Mouse (Mus musculus) frontal cortex, postnatal 14 days (tissue): ENCODE measurements around the gene Wfdc21.

ENCODE experiments used
- DNase-seq, 2 experiments: peaks; one replicate each; pipeline ENCODE4 v3.0.0; 2022; ENCODE audit warnings: low spot score in 2 of 2

Gene Wfdc21

GRCm38 (mm10) chr11:83753581-83754181 lies 6.9 kb downstream of the Wfdc21 start, which contains the start of gene Heatr6:
Heatr6 (plus strand) TSS chr11:83753696.
- peak; percentile 79 to 82 for DNase-seq

- no peak for DNase-seq
Observed at GRCm38 (mm10) chr11:83754227-83754626, 7.5 kb downstream of the Wfdc21 start.

- no peak for DNase-seq
Observed at GRCm38 (mm10) chr11:83767306-83767705, 20.6 kb downstream of the Wfdc21 start.

- no peak for DNase-seq
Observed at GRCm38 (mm10) chr11:83768976-83769375, 22.2 kb downstream of the Wfdc21 start.

- no peak for DNase-seq
Observed at GRCm38 (mm10) chr11:83771014-83771413, 24.3 kb downstream of the Wfdc21 start.

- no peak for DNase-seq
Observed at GRCm38 (mm10) chr11:83772341-83772740, 25.6 kb downstream of the Wfdc21 start.

GRCm38 (mm10) chr11:83773691-83774090 lies 27.0 kb downstream of the Wfdc21 start:
- no peak for DNase-seq

- DNase-seq = no peak
Observed at GRCm38 (mm10) chr11:83774324-83774723, 27.6 kb downstream of the Wfdc21 start.

- DNase-seq = no peak
Observed at GRCm38 (mm10) chr11:83776798-83777197, 30.1 kb downstream of the Wfdc21 start.

- DNase-seq = no peak
Observed at GRCm38 (mm10) chr11:83783931-83784600, 37.3 kb downstream of the Wfdc21 start.

- DNase-seq = no peak
Observed at GRCm38 (mm10) chr11:83784661-83785060, 37.9 kb downstream of the Wfdc21 start.

GRCm38 (mm10) chr11:83785366-83785765 lies 38.6 kb downstream of the Wfdc21 start:
- peak in 1 of 2 experiments; percentile 48 for DNase-seq

GRCm38 (mm10) chr11:83786835-83787234 lies 40.1 kb downstream of the Wfdc21 start:
- no peak for DNase-seq

GRCm38 (mm10) chr11:83787401-83788021 lies 40.8 kb downstream of the Wfdc21 start:
- DNase-seq = no peak

- no peak for DNase-seq
Observed at GRCm38 (mm10) chr11:83788331-83788730, 41.6 kb downstream of the Wfdc21 start.

GRCm38 (mm10) chr11:83789259-83789658 lies 42.5 kb downstream of the Wfdc21 start:
- DNase-seq = no peak

GRCm38 (mm10) chr11:83791133-83791532 lies 44.4 kb downstream of the Wfdc21 start:
- DNase-seq = no peak

- DNase-seq = no peak
Observed at GRCm38 (mm10) chr11:83792316-83792914, 45.7 kb downstream of the Wfdc21 start.

GRCm38 (mm10) chr11:83793264-83793663 lies 46.5 kb downstream of the Wfdc21 start:
- no peak for DNase-seq

GRCm38 (mm10) chr11:83796112-83796511 lies 49.4 kb downstream of the Wfdc21 start:
- DNase-seq = no peak

GRCm38 (mm10) chr11:83796980-83797608 lies 50.4 kb downstream of the Wfdc21 start:
- no peak for DNase-seq

GRCm38 (mm10) chr11:83799871-83800430 lies 53.2 kb downstream of the Wfdc21 start:
- DNase-seq = no peak
